Mouse (Mus musculus) heart, embryonic 14.5 days (tissue): ENCODE measurements around the gene Tgif1. TPM values are rescaled to one million over a fixed set of nuclear protein-coding genes. Genes with fewer than 3 reads are reported as not detected.

Experiments
- ATAC-seq: fragments of 200-750 bp; cut with Nextera tagmentation; 2 replicates; pipeline ENCODE4 v1.8.0; 2017; ENCODE audit warnings: low read depth, moderate TSS enrichment; ENCODE audit not compliant: insufficient number of reproducible peaks, insufficient read depth, low FRiP score
- H3K27ac ChIP-seq, 2 experiments: fragments of 200-500 bp in 1 of 2; fragments of 300-500 bp in 1 of 2; sonication (generic) in 1 of 2; replicated peaks in 1 of 2; 2 replicates each; pipeline ENCODE4 v1.5.1; 2012 to 2014; ENCODE audit warnings: low read depth in 2 of 2, low read length in 2 of 2, control low read depth in 1 of 2, mild to moderate bottlenecking in 1 of 2, mixed read lengths in 1 of 2; ENCODE audit not compliant: control insufficient read depth in 1 of 2, insufficient read depth in 1 of 2
- H3K27me3 ChIP-seq: fragments of 300-500 bp; sonication (generic); 2 replicates; pipeline ENCODE4 v1.6.1; 2014; ENCODE audit warnings: mild to moderate bottlenecking, low read length, control low read depth; ENCODE audit not compliant: control insufficient read depth, insufficient read depth
- H3K36me3 ChIP-seq: fragments of 300-500 bp; sonication (generic); 2 replicates; pipeline ENCODE4 v1.6.1; 2014; ENCODE audit warnings: mild to moderate bottlenecking, control low read depth, low read length, mixed read lengths; ENCODE audit not compliant: control insufficient read depth, insufficient read depth
- H3K4me1 ChIP-seq, 2 experiments: fragments of 200-500 bp in 1 of 2; fragments of 300-500 bp in 1 of 2; sonication (generic) in 1 of 2; 2 replicates each; pipeline ENCODE4 v1.6.1; 2012 to 2014; ENCODE audit warnings: low read length in 2 of 2, control low read depth in 1 of 2, mixed read lengths in 1 of 2; ENCODE audit not compliant: control insufficient read depth in 2 of 2, insufficient read depth in 2 of 2
- H3K4me2 ChIP-seq: fragments of 300-500 bp; sonication (generic); 2 replicates; pipeline ENCODE4 v1.6.1; 2014; ENCODE audit warnings: mild to moderate bottlenecking, low read length
- H3K4me3 ChIP-seq, 2 experiments: fragments of 200-500 bp in 1 of 2; fragments of 300-500 bp in 1 of 2; sonication (generic) in 1 of 2; 2 replicates each; pipeline ENCODE4 v1.5.1; 2012 to 2014; ENCODE audit warnings: low read length in 2 of 2, mild to moderate bottlenecking in 2 of 2, control low read depth in 1 of 2, low read depth in 1 of 2, moderate library complexity in 1 of 2; ENCODE audit not compliant: control insufficient read depth in 1 of 2, insufficient read depth in 1 of 2
- H3K9ac ChIP-seq: fragments of 300-500 bp; sonication (generic); 2 replicates; pipeline ENCODE4 v1.6.1; 2014; ENCODE audit warnings: mild to moderate bottlenecking, low read length
- H3K9me3 ChIP-seq: fragments of 300-500 bp; sonication (generic); 2 replicates; pipeline ENCODE4 v1.6.1; 2016; ENCODE audit warnings: low read length, control low read depth; ENCODE audit not compliant: control insufficient read depth
- WGBS: fragments of 180-500 bp; shearing (Covaris S2); extraction: QIAGEN DNeasy Blood & Tissue Kit; methylation state at CpG from one replicate; pipeline ENCODE4 v1.1.7; 2014; 5-methylcytosine and 5-hydroxymethylcytosine counted together
- microRNA counts: library from miRNA; unstranded; fragments of <30 nt; microRNA quantifications from one replicate; lab custom pipeline; 2016
- microRNA-seq: library from miRNA; unstranded; fragments of <30 nt; microRNA quantifications from one replicate; pipeline ENCODE4, GENCODE M21; 2016
- polyA plus RNA-seq: library from polyadenylated mRNA; unstranded; fragments of >200 nt; fragmentation: Nextera tagmentation; extraction: Ambion mirVana; gene quantifications from 2 replicates; pipeline ENCODE4 v1.2.1, GENCODE M21; 2014

The Tgif1 gene
- polyA plus RNA-seq, 1 experiment from 2014 or later = 17.7 TPM

DNA sequence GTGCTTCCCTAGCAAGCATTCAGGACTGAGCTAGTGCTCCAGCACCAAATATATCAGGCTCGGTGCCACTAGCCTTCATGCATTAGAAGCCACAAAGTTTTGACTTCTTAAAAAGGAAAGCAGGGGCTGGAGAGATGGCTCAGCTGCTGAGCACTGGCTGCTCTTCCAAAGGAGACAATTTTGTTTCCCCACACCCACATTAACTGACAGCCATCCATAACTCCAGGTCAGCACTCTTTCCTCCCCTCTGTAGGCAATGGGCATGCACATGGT is 55.6 kb downstream of the Tgif1 start:
- H3K4me3 ChIP-seq = no peak overlapping the region
- H3K9ac ChIP-seq = no peak overlapping the region
- no peak overlapping the region for H3K27ac ChIP-seq
- ATAC-seq = no peak
- no peaks in the 10 kb centered on the region for H3K27me3 ChIP-seq
- WGBS = 57% methylated on average over 1 of the region's 1 CpGs
- no peaks in the 10 kb centered on the region for H3K9me3 ChIP-seq
- peaks cover 7 to 14% of the 10 kb centered on the region in 2 experiments for H3K4me1 ChIP-seq
- H3K4me2 ChIP-seq = no peak overlapping the region
- H3K36me3 ChIP-seq = no peaks in the 10 kb centered on the region

DNA sequence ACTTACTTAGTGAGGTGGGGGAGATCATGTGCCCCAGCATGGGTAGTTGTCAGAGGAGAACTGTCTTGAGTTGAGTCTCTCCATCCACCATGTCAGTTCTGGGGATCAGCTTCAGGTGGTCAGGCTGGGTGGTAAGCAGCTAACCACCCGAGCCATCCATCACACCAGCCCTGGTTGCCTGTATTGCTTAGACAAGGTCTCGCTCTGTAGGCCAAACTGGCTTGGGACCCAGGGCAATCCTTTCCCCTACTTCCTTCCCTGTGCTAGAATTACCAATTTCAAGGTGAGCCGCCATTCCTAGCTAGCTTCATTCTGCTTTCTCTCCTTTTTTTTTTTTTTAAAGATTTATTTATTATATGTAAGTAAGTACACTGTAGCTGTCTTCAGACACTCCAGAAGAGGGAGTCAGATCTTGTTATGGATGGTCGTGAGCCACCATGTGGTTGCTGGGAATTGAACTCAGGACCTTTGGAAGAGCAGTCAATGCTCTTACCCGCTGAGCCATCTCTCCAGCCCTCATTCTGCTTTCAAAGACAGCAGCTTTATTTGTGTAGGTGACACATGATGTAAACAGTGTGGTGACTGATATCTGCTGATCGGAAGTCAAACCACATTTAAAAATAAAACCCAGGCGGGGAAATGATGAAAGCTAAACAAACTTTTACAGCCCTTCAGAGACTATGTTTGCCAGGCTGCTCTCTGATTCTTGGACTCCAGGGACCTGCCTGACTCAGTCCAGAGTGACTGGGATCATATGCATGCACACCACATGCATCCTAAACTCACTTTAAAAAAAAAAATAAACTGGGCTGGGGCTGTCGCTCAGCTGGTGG is 56.2 kb downstream of the Tgif1 start:
- H3K4me1 ChIP-seq = peaks cover 7 to 14% of the 10 kb centered on the region in 2 experiments
- no peaks in the 10 kb centered on the region for H3K9me3 ChIP-seq
- H3K27me3 ChIP-seq = no peaks in the 10 kb centered on the region
- no peak overlapping the region for H3K9ac ChIP-seq
- H3K4me3 ChIP-seq = no peak overlapping the region
- H3K36me3 ChIP-seq = no peaks in the 10 kb centered on the region
- no peak for ATAC-seq
- H3K27ac ChIP-seq = no peak overlapping the region
- WGBS = 74% methylated on average over 8 of the region's 8 CpGs
- H3K4me2 ChIP-seq = no peak overlapping the region

GRCm38 (mm10) chr17:70795196-70795595 is 58.1 kb downstream of the Tgif1 start:
- Histone ChIP-seq H3K9ac (no peak overlapping the region), H3K9me3 (no peaks in the 10 kb centered on the region), H3K4me2 (peak overlapping the region; percentile 52), H3K27ac (peak overlapping the region in 1 of 2 experiments; percentile 4; a peak in 1 of 4 replicates), H3K36me3 (no peaks in the 10 kb centered on the region), H3K4me1 (peaks cover 7 to 14% of the 10 kb centered on the region in 2 experiments), H3K27me3 (no peaks in the 10 kb centered on the region), H3K4me3 (no peak overlapping the region)
- 27% methylated on average over 4 of the region's 4 CpGs for WGBS
- ATAC-seq = no peak

DNA sequence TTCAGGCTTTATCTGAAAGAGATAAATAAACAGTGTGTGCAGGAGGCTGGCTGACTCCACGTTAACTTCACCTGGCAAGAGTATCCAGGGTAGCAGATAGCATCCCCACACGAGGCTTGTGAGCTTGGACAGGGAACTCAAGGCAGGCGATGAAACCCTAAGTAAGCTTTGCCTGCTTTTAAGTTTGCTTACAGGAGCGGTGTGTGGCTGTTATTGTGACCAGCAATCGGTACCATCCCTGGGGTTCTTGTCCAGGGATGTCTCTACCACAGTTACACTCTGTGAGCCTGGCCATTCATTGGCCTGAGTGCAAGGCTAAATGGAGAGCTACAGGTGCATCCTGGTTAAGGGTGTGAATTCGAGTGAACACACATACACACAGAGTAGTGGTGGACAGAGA is 58.6 kb downstream of the Tgif1 start:
- peak overlapping the region; percentile 4 to 68; a peak in 3 of 4 replicates for H3K27ac ChIP-seq
- WGBS = 26% methylated on average over 6 of the region's 6 CpGs
- peak; percentile 24; the same call in 1 of the 2 replicates for ATAC-seq

DNA sequence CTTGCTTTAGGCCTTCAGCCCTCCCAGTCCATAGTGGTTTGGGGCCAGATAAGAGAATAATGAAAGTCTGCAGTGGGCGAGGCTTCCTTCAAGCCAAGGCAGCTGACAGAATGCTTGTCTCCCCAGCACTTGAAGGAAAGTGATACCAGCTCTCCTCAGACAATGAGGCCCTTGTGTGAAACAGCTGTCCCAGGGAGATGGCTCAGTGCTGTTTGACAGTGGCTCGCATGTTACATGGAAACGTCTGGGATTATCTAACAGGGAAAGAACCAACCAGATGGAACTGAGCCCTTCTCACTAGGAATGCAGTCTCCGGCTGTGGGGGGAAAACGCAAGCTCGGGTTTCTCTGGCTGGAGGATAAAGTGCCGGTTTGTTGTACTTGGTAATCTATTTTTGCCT is 59.1 kb downstream of the Tgif1 start:
- Histone ChIP-seq H3K9me3 (no peaks in the 10 kb centered on the region), H3K36me3 (no peaks in the 10 kb centered on the region), H3K27ac (peak overlapping the region; percentile 4 to 68; a peak in 3 of 4 replicates), H3K27me3 (no peaks in the 10 kb centered on the region), H3K4me3 (no peak overlapping the region), H3K4me1 (peaks cover 7 to 14% of the 10 kb centered on the region in 2 experiments), H3K4me2 (peak overlapping the region; percentile 52), H3K9ac (0 out of 2 replicates have a peak overlapping the region, but pooled peaks have one; percentile 2)
- WGBS = 6% methylated on average over 7 of the region's 7 CpGs
- peak; percentile 75 for ATAC-seq

More for the DNA sequence above, 58.6 kb downstream of the Tgif1 start:
- Histone ChIP-seq H3K9ac (0 out of 2 replicates have a peak overlapping the region, but pooled peaks have one; percentile 2), H3K4me1 (peaks cover 7 to 14% of the 10 kb centered on the region in 2 experiments), H3K27me3 (no peaks in the 10 kb centered on the region), H3K36me3 (no peaks in the 10 kb centered on the region), H3K9me3 (no peaks in the 10 kb centered on the region), H3K4me3 (no peak overlapping the region), H3K4me2 (peak overlapping the region; percentile 52)

MicroRNAs encoded within 50 kb of the gene (microRNA counts, 519-probe panel; counts per million panel counts)
- 322 counts per million, percentile 70 among the panel's probes with 10 or more counts for microRNA mmu-miR-1195 (lab: Ali Mortazavi, UCI)

Small RNAs within 50 kb of the gene (microRNA-seq; reads per million reads assigned to microRNA genes)
- not detected for gene Mir1195

Other genes with a start within 250 kb of the Tgif1 start
- 273 and 300 TPM in 2 replicates for gene Myom1, start 149.1 kb upstream of the Tgif1 start, polyA plus RNA-seq
- 746 and 761 TPM in 2 replicates for gene Myl12a, start 149.3 kb upstream of the Tgif1 start, polyA plus RNA-seq